Mouse (Mus musculus): ENCODE measurements around the gene Hp1bp3.

DNA sequence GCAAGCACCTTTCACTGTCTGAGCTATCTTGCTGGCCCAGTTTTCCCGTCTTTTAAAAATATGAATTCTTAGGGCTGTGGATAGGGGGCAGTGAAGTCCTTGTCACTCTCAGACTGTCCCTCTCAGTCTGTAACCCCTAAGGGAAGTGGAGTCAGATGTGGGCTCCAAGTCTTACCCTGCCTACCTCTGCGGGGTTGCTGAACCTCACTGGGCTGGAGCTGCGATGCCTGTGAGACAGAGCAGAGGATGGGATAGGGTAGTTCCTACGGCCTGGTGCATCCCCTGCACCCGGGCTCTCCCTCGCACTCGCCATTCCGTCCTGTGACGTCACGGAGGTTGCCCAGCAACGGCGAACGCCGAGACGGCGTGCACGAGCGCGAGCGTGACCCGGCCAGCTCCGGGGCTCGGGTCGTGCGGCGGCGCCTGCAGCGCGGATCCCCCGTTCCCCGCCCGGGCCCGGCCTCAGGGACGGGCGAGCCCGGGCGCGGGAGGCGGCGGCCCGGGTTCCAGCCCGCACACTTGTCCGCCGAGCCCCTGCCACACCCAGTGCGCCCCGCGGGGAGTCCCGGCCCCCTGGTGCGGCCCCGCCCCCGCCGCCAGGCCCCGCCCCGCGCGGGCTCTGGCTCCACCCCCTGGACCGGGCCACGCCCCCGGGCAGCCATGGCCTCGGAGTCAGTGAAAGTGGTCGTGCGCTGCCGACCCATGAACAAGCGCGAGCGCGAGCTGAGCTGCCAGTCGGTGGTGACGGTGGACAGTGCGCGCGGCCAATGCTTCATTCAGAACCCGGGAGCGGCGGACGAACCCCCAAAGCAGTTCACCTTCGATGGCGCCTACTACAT, 46.0 kb downstream of the Hp1bp3 start:
- no peak for TF ChIP-seq POLR2A (IDR thresholded peaks at IDR 0.05; ENCODE audit: low read depth, low read length)
- peak; percentile 19; the same call in 1 of the 2 replicates for TF ChIP-seq CTCF (IDR thresholded peaks at IDR 0.05; ENCODE audit: extremely low read depth, insufficient read length, insufficient replicate concordance, low read depth, low read length)

All from small intestine, adult 2 months (tissue).